Mouse (Mus musculus): ENCODE measurements at regions not wholly inside any gene's neighbourhood (a gene's known extent, or its start where the extent isn't known, plus 50 kb on each side); places are given as distances from the start of the nearest gene placed in this dataset.

DNA sequence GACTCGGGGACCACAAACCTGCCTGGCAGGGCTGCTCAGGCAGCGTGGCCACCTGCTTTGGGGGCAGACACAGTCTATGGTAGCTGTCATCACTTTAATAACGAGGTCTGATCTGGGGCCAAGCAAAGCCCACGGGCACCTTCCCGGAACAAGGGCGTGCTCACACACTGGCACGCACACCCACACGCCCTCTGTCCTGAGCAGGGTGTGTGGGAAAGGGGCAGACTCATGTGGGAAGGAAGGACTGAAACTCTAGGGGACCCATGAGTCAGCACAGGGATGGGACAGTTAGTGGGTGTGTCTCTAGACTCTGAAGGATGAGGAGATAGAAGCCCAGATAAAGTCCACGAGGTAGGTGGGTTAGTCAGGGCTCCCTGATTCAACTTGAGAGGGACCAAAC lies 114.8 kb upstream of the Ptpn1 start:
- TF ChIP-seq CTCF (IDR thresholded peaks at IDR 0.05; ENCODE audit: insufficient read depth, low read depth, low read length), result no peak
- TF ChIP-seq POLR2A (IDR thresholded peaks at IDR 0.05; ENCODE audit: insufficient read depth, low read depth, low read length), result no peak
